Mouse (Mus musculus) splenic B cell, adult 2 months (primary cell): ENCODE measurements around the gene Soat2.

Experiments used
- DNase-seq: peaks from one replicate; pipeline ENCODE4 v3.0.0-alpha.2; 2011; ENCODE audit warnings: low read depth, low spot score
- H3K27me3 ChIP-seq: 2 replicates; pipeline ENCODE4 v1.6.1; 2012; ENCODE audit warnings: mild to moderate bottlenecking, low read length, moderate library complexity, mixed read lengths; ENCODE audit not compliant: control insufficient read depth, poor library complexity, insufficient read depth, severe bottlenecking
- H3K36me3 ChIP-seq: 2 replicates; pipeline ENCODE4 v1.6.1; 2012; ENCODE audit warnings: mild to moderate bottlenecking, low read length, moderate library complexity, mixed read lengths; ENCODE audit not compliant: control insufficient read depth, poor library complexity, insufficient read depth, severe bottlenecking

The Soat2 gene

DNA sequence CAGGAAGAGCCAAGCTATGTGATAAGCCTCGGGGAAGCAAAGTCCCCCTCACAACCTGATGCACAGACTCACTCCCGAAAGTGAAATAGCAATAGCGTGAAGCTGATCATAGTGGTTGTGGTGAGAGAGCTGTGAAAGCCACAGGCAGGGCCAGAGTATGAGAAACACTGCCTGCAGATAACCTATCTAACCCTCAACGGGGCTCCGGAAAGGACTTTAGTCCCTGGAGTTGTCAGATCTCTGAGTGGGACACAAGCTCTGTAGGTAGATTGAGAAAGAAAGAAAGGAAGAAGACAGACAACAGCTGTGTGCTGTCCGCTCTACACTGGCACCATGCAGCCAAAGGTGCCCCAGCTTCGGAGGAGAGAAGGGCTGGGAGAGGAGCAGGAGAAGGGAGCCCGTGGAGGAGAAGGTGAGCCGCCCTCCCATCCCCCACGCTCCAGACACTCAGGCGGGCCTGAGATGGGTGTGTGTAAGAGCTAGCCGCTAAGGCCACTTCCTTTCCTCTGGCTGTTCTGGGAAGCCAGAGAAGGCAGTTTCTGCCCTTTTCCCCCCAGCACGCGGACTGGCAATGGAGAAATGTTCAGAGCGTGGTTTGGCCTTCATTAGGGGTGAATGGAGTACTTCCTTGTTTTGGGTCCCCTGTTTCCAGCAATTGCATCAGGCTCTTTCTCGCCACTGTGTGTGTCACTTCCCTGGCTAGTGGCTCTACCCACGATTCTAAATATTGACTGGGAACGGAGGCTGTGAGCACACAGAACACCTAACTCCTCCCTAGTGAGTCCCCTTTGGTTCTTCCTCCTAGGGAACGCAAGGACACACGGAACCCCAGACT is at the start of gene Soat2:
Gene Soat2, plus strand, starts transcription at position 226 of the 835 bp plus-strand sequence.
- DNase-seq = no peak
- Histone ChIP-seq H3K36me3 (no peaks in the 10 kb centered on the region), H3K27me3 (no peaks in the 10 kb centered on the region)

DNA sequence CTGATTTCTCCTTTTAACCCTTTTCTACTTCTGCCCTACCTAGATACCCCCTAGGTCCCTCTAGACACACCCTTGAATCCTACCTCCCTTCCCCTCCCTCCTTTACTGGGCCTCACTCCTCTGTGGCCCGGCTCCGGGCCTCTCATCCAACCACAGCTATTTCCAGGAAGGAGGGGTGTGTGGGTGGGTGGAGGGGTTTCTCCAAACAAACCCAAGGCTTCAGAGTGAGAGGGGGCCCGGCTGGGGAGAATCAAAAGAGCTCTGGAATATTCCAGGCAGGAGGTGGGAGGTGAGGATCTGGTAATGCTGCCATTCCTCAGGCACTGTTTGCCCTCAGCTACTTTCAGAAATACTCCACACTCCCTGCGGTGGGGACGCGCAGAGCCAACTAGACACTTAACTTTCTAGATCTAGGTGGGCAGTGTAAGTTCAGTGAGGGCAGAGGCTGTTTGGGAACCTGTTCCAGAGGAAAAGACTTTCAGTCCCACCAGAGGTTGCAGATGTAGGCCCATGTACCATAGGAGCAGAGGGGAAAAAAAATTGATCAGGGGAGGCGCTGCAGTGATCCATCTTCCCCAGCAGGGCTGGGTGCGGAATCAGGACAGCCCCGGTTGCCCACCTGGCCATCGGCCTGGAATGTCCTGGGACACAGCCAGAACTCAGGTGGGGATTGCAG is 49.2 kb upstream of the Soat2 start:
- no peak for DNase-seq
- Histone ChIP-seq H3K27me3 (no peaks in the 10 kb centered on the region), H3K36me3 (peaks cover 2% of the 10 kb centered on the region; the same call in 1 of the 2 replicates)

DNA sequence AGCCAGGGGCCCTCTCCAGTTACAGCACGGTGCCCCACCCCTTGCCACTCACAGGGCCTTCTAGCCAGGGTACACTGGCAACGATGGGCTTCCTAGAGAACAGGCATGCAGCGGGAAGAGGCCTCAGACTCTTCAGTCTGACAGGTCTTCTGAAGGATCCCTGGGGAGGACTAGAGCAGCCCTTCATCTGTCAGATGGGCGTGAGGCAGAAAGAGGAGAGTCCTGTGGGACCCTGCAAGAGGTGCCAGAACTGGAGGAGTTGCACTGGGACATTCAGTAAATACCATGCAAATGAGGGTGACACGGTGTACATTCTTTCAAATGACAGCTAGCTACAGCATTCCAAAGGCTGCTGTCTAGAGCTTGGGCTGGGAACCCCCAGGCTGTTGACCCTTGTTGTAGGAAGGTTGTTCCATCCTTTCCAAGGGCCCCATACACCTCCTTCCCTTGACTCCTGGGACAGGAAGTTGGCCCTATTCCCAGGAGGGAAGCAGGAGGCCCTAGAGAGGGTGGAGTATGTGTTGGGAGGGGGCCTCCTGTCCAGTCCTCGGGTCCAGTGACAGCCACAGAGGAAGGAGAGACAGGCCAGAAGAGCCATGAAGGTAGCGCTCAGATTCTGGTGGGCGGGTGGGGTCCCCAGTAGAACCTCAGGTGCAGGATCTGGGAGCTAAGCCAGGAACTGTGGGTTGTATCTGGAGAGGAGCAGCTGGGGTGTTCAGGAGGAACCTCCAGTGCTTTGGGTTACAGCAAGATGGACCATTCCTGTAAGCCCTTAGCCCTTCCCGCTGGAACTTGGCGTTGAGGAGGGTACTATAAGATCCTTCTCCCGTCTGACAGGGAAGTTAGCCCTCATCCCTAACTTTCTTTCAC is 48.4 kb upstream of the Soat2 start:
- DNase-seq = no peak
- Histone ChIP-seq H3K27me3 (no peaks in the 10 kb centered on the region), H3K36me3 (peaks cover 2% of the 10 kb centered on the region; the same call in 1 of the 2 replicates)

DNA sequence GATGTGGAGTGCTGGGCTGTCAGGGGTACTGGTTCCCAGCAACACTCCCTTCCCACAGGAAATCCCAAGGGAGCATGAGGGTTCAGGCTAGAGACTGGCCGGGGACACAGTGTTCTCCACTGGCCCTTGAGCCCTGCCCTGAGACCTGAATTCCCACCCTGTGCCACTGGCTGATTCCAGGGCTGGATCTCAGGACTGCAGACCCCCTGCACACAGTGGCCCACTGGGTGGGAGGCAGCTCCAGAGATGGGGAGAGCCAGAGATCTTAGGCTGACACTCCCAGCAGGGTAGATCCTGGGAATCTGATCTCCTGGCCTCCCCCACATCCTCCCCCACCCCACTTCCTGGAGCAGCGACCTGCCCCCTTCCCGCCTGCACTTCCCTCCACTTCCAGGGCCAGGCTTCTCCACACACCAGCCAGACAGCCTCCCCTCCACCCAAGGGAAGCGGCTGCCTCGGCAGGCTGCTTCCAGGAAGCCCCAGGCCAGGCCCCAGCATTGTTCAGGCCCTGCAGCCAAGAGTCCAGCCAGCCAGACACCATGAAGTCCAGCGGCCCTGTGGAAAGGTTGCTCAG is 47.7 kb upstream of the Soat2 start:
- DNase-seq = no peak
- Histone ChIP-seq H3K27me3 (no peaks in the 10 kb centered on the region), H3K36me3 (peaks cover under 1% of the 10 kb centered on the region; the same call in 1 of the 2 replicates)

DNA sequence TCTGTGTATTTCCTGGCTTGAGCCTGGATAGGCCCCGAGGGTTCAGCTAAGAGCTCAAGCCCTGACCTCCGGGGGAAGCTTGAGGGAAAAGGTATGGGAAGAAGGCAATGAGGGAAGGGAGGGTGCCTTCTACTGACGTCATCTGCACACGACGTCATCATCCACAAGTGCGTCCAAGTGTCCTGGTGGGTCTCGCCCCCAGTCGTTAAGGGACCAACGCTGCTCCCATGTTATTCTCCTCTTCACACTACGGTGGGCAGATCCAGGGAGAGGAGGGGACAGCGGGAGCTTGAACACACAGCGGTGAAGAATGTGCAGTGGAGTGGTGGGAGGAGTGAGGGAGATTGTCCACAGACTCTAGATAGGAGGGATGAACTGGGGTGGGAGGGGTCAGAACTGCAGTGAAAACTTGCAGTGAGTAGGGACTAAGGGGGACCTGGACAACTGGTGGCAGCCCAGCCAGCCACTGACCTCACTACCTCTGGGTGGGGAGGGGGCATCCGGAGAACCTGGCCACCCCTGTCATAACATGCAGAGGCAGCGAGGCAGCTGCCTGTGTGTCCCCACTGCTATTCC is 46.9 kb upstream of the Soat2 start:
- no peak for DNase-seq
- no peaks in the 10 kb centered on the region for H3K27me3 ChIP-seq
- no peaks in the 10 kb centered on the region for H3K36me3 ChIP-seq

DNA sequence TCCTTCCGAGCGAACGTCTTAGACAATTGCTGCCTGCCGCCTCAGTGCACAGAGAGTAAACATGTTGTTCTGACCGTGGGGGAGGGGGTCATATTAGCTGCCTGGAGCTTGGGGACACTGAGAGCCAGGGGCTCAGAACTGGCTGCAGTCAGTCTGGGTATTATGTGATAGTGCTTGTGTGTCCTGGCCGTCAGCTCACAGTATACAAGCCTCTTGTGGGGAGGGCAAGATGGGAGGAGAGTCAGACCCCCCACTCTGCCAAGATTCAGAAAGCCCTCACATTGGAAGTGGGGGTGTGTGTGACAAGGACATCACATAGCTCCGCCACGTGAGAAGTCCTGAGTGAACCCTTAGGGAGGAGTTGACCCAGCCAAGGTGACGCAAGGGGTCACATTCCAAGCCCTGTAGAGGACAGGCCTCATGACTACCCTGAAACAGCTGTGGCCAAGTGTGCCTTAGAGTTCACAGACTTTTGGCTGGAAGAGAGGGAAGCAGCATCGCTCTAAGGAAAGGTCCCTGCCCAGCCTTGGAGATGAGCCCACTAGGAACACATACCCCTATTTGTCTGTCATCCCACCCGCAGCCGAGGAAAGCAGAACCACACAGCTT is 46.3 kb upstream of the Soat2 start:
- no peak for DNase-seq
- H3K36me3 ChIP-seq = no peaks in the 10 kb centered on the region
- H3K27me3 ChIP-seq = no peaks in the 10 kb centered on the region

DNA sequence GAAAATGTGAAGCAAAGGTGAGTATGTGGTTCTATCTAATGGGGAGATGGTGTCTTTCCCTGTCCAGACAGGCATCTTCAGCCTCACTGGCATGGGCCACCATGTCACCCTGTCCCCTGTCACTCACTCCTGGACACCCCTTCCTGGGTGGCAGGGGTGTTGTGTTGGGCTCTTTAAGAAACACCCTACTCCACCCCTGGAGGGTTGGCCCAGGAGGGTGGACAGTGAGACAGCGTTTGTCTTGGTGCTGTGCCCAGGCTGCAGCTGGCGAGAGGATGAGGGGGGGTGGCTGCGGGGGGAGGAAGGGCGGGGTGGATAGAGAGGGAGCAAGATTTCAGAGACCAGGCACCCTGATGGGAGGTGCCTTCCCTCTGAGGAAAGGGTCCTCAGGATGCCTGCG is 45.0 kb upstream of the Soat2 start:
- Histone ChIP-seq H3K27me3 (no peaks in the 10 kb centered on the region), H3K36me3 (no peaks in the 10 kb centered on the region)
- no peak for DNase-seq

DNA sequence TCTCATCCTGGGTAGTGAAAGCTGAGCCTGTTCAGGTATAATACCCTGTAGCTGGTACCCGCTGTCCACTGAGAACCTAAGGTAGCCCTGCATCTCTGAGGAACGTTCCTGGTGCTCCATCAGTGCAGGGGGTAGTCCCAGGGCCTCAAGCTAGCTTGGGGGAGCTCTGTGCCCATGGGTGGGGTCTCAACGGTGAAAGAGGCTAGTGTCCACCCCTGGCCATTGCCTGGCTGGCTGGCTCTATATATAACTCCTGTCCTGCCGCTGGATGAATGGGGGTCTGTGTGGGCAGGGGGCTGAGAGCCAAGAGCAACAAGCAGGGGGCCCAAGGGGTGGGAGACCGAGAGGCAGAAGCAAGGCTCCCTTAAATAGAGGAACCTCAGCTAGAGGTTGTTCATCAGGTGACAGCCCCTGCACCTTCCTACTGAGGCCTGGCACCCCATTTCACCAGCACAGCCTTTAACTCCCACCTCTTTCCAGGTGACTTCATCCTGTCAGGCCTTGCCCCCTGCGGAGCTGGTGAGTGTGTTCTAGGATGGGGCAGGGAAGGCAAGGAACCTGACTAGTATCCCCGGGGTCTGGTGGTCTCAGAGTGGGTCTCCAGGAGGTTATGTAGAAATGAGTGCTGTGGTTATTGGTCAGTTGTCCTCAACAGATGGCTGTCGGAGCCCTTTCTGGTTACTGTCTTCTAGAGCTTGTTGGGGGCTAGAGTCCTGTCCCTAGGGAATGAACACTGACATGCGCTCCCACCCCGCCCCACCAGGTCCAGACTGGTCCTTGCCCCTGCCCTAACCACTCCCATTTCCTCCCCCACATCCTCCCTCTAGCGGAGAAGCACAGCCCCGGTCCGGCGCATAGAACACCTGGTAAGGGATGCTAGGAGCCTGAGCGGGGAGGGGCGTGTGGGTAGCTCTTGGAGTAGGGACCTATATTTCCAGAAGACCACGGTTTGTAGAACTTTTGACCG is 44.3 kb upstream of the Soat2 start:
- no peaks in the 10 kb centered on the region for H3K36me3 ChIP-seq
- DNase-seq = peak; percentile 60
- H3K27me3 ChIP-seq = no peaks in the 10 kb centered on the region

DNA sequence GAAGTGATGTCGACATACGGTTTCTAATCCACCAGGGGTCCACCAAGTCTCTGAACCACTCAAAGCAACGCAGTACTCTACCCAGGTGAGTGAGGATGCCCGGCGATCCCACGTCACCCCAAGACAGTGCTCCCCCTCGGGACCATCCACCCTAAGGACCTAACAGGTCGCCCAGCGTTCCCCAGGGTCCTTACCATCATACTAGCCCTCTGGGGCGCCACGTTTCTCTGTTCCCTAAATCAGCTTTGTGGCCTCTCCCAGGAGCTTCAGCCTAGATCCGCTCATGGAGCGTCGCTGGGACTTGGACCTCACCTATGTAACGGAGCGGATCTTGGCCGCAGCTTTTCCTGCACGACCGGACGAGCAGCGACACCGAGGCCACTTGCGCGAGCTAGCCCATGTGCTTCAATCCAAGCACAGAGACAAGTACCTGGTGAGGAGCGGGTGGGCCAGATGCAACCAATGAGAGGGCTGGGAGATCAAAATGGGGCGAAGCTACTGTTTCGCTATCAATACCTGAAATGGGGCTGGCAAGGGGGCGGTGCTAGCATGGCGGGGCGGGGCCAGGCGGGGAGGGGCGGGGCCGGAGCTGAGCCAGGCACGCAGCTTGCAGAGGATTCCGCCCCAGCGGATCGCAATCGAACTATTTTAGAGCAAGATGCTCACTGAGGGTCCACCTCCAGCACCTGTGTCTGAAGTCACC is 43.4 kb upstream of the Soat2 start:
- Histone ChIP-seq H3K27me3 (no peaks in the 10 kb centered on the region), H3K36me3 (no peaks in the 10 kb centered on the region)
- DNase-seq = peak; percentile 51

DNA sequence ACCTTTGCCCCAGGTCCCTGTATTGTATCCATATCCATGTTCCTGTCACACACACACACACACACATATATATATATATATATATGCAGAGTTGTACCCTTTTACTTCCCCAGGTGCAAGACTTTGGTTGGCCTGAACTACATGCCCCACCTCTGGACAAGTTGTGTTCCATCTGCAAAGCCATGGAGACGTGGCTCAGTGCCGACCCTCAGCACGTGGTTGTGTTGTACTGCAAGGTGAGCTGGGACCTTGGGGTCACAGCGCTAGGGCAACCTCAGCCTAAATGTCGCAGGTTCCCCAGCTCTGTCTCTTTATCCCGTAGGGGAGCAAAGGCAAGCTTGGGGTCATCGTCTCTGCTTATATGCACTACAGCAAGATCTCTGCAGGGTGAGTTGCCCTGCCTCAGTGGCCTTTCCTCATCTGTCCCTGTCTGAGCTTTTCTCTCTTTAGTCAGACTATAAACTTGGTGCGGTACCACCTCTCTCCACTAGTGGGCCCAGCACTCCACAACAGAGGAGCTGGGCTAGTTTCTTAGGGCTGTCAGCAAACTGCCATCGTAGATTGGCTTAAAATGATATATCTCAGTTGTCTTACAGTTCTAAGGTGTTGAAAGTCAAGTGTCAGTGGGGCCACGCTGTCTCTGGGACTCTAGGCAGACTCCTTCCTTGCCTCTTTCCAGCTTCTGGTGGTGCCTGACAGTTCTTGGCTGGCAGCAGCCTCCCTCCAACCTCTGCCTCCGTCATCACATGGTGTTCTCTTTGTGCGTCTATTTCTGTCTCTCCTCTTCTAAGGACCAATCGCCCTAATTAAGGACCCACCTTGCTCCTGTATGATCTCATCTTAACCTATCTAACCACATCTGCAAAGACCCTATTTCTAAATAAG is 42.4 kb upstream of the Soat2 start:
- Histone ChIP-seq H3K36me3 (no peaks in the 10 kb centered on the region), H3K27me3 (no peaks in the 10 kb centered on the region)
- peak; percentile 82 for DNase-seq

DNA sequence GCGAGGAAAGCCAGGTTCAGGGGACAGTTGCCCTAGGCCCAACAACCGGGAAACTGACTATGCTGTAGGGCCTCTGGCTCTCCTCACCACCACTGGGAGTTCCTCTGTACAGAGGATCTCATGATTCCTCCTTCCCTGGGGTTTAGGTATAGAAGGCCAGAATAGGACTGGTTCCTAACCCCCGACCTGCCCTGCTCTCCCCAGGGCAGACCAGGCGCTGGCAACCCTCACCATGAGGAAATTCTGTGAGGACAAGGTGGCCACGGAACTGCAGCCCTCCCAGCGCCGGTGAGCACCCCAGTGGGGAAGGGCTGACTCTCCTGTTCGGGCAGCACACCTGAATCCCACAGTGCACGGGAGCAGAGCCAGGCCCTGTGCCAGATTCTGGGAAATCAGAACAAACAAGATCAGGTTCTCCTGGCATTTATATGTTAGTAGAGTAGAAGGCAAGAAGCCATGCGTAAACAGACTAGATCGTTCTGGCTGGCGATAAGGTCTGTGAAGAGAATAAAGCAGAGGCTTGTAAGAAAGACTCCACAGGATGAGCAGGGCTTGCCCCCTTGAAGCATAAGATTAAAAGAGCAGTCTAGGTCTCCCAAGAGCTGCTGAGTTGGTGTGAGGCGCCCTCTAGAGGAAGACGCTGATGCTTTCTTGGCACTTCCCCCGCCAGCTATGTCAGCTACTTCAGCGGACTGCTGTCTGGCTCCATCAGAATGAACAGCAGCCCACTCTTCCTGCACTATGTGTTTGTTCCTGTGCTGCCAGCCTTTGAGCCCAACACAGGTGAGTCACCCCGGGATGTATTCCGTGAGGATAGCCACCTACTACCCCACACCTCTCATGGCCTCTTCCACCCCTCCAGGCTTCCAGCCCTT is 41.4 kb upstream of the Soat2 start:
- no peaks in the 10 kb centered on the region for H3K27me3 ChIP-seq
- H3K36me3 ChIP-seq = no peaks in the 10 kb centered on the region
- peak; percentile 84 for DNase-seq
